8 mouse cellular contexts compared by ENCODE assay signal in the genomic region with DNA sequence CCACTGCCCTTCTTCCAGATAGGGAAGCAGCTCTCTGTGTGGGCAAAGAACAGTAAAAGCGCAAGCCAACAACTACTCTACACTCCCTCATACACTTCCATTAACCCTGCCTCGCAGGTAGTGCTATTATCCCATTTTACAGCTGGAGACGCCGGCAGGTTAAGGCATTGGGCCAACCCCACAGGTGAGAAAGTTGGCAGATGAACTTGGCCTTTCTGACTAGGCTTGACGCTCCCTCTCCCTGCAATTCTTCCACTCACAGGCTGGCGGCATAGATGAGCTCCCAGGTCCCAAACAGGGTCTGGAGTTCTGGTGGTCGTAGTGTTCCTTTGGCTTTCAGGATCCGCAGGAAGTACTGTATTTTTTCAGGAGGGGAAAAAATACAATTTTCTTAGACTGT. TPM values are rescaled to one million over a fixed set of nuclear protein-coding genes. Genes with fewer than 3 reads are reported as not detected.
DNase-seq lines count a peak whose midpoint lies in the region; ATAC-seq and TF ChIP-seq lines count a peak whose summit lies in the region.

No protein-coding gene starts in this region.

- peaks cover 12% of the 10 kb centered on the region; the same call in 1 of the 2 replicates for H3K36me3 ChIP-seq in lung, embryonic 15.5 days
- peaks cover 5% of the 10 kb centered on the region; the same call in 1 of the 2 replicates for H3K36me3 ChIP-seq in hindbrain, embryonic 14.5 days (replicated peaks; ENCODE audit: control insufficient read depth, insufficient read depth)
- H3K36me3 ChIP-seq in lung, postnatal 0 days (ENCODE audit: insufficient read depth, low read length): no peaks in the 10 kb centered on the region

- peaks cover 39% of the 10 kb centered on the region for H3K4me1 ChIP-seq in lung, embryonic 15.5 days
- peaks cover 13% of the 10 kb centered on the region for H3K4me1 ChIP-seq in hindbrain, embryonic 14.5 days (replicated peaks; ENCODE audit: control insufficient read depth, insufficient read depth, low read length)
- H3K4me1 ChIP-seq in lung, postnatal 0 days (ENCODE audit: insufficient read depth, low read depth, low read length): peaks cover 5% of the 10 kb centered on the region; the same call in 1 of the 2 replicates

- peak; percentile 28; the same call in 1 of the 2 replicates for ATAC-seq in lung, embryonic 15.5 days (ENCODE audit: borderline replicate concordance, extremely low read depth, low FRiP score, low TSS enrichment)
- 0 out of 2 replicates have a peak, but pooled peaks have one; percentile 2 for ATAC-seq in hindbrain, embryonic 14.5 days (ENCODE audit: low FRiP score)
- ATAC-seq in lung, postnatal 0 days: peak; percentile 41; the same call in 1 of the 2 replicates

- no peak for DNase-seq in lung, postnatal 14 days
- peak; percentile 83 for DNase-seq in embryo, embryonic 10 days (ENCODE audit: low spot score)
- DNase-seq in hindbrain, embryonic 14.5 days (ENCODE audit: low spot score): no peak
- peak; percentile 44 for DNase-seq in lung, postnatal 0 days (ENCODE audit: low spot score)
- DNase-seq in thymus, postnatal 14 days: peak; percentile 71
- DNase-seq in adrenal gland, adult 18-20 months (ENCODE audit: low spot score in 2 of 2): no peak
- no peak for DNase-seq in gastrocnemius, postnatal 25 days

- H3K4me3 ChIP-seq in lung, embryonic 15.5 days: peak overlapping the region; percentile 55
- H3K4me3 ChIP-seq in hindbrain, embryonic 14.5 days (replicated peaks; ENCODE audit: low read length): peak overlapping the region; percentile 44
- peak overlapping the region; percentile 49 for H3K4me3 ChIP-seq in lung, postnatal 0 days (ENCODE audit: low read depth, low read length)

- no peak for TF ChIP-seq EP300 in lung, postnatal 0 days (IDR thresholded peaks at IDR 0.05)

- peak overlapping the region; percentile 80 for H3K4me2 ChIP-seq in lung, embryonic 15.5 days
- peak overlapping the region; percentile 76 for H3K4me2 ChIP-seq in hindbrain, embryonic 14.5 days (replicated peaks)
- peak overlapping the region; percentile 83 for H3K4me2 ChIP-seq in lung, postnatal 0 days (replicated peaks; ENCODE audit: low read depth, low read length)

- WGBS in lung, embryonic 15.5 days: 9% methylated on average over 8 of the region's 8 CpGs
- 18% methylated on average over 8 of the region's 8 CpGs for WGBS in hindbrain, embryonic 14.5 days
- WGBS in lung, postnatal 0 days: 15% methylated on average over 8 of the region's 8 CpGs

- TF ChIP-seq CTCF in lung, postnatal 0 days (IDR thresholded peaks at IDR 0.05): peak; percentile 63

- no peaks in the 10 kb centered on the region for H3K9me3 ChIP-seq in lung, embryonic 15.5 days
- H3K9me3 ChIP-seq in hindbrain, embryonic 14.5 days (ENCODE audit: control insufficient read depth, low read length): no peaks in the 10 kb centered on the region
- no peaks in the 10 kb centered on the region for H3K9me3 ChIP-seq in lung, postnatal 0 days (ENCODE audit: low read length)

- peak overlapping the region; percentile 60; the same call in 1 of the 2 replicates for H3K27ac ChIP-seq in lung, embryonic 15.5 days
- no peak overlapping the region for H3K27ac ChIP-seq in hindbrain, embryonic 14.5 days
- H3K27ac ChIP-seq in lung, postnatal 0 days (ENCODE audit: low read length): no peak overlapping the region

- H3K9ac ChIP-seq in lung, embryonic 15.5 days: peak overlapping the region; percentile 57
- peak overlapping the region; percentile 56 for H3K9ac ChIP-seq in hindbrain, embryonic 14.5 days
- H3K9ac ChIP-seq in lung, postnatal 0 days (replicated peaks; ENCODE audit: low read depth): no peak overlapping the region

- no peaks in the 10 kb centered on the region for H3K27me3 ChIP-seq in lung, embryonic 15.5 days
- H3K27me3 ChIP-seq in hindbrain, embryonic 14.5 days (ENCODE audit: control insufficient read depth, insufficient read depth, low read length): no peaks in the 10 kb centered on the region
- H3K27me3 ChIP-seq in lung, postnatal 0 days (replicated peaks; ENCODE audit: insufficient read depth, low read length): no peaks in the 10 kb centered on the region

RNA-seq across cellular contexts. Expression of gene Arhgef39, which starts 0.5 kb away (rescaled TPM):
- 48.8 and 54.0 TPM in 2 replicates for polyA plus RNA-seq in lung, embryonic 15.5 days (2015; fragmentation: Nextera tagmentation; extraction: Ambion mirVana)
- polyA plus RNA-seq in hindbrain, embryonic 14.5 days (2014; fragmentation: Nextera tagmentation; extraction: Ambion mirVana): 4.7 and 6.1 TPM in 2 replicates
- polyA plus RNA-seq in lung, postnatal 0 days (2015; fragmentation: Nextera tagmentation; extraction: Ambion mirVana): 2.4 and 3.5 TPM in 2 replicates
- 1 to 10 TPM; 1.1 to 1.9 TPM for total RNA-seq in adrenal gland, adult 18-20 months (2021)
- under 1 TPM in 1 of 2 experiments, not detected in 1; 0.69 TPM for total RNA-seq in gastrocnemius, postnatal 25 days (2021)

RNA-seq across cellular contexts. Expression of gene Ccdc107, which starts 6.3 kb away (rescaled TPM):
- polyA plus RNA-seq in lung, embryonic 15.5 days (2015; fragmentation: Nextera tagmentation; extraction: Ambion mirVana): 67.4 and 70.1 TPM in 2 replicates
- polyA plus RNA-seq in hindbrain, embryonic 14.5 days (2014; fragmentation: Nextera tagmentation; extraction: Ambion mirVana): 80.3 and 92.0 TPM in 2 replicates
- 81.0 and 82.7 TPM in 2 replicates for polyA plus RNA-seq in lung, postnatal 0 days (2015; fragmentation: Nextera tagmentation; extraction: Ambion mirVana)
- 10 to 100 TPM; 49.7 to 58.0 TPM for total RNA-seq in adrenal gland, adult 18-20 months (2021)
- total RNA-seq in gastrocnemius, postnatal 25 days (2021): 10 to 100 TPM; 21.9 to 26.8 TPM

RNA-seq across cellular contexts. Expression of gene Car9, which starts 7.8 kb away (rescaled TPM):
- 4.7 and 6.1 TPM in 2 replicates for polyA plus RNA-seq in lung, embryonic 15.5 days (2015; fragmentation: Nextera tagmentation; extraction: Ambion mirVana)
- 0.16 and 0.26 TPM in 2 replicates for polyA plus RNA-seq in hindbrain, embryonic 14.5 days (2014; fragmentation: Nextera tagmentation; extraction: Ambion mirVana)
- polyA plus RNA-seq in lung, postnatal 0 days (2015; fragmentation: Nextera tagmentation; extraction: Ambion mirVana): 2.1 and 2.6 TPM in 2 replicates
- under 1 TPM; 0.56 to 0.61 TPM for total RNA-seq in adrenal gland, adult 18-20 months (2021)
- total RNA-seq in gastrocnemius, postnatal 25 days (2021): 1 to 10 TPM; 2.2 to 2.7 TPM

RNA-seq across cellular contexts. Expression of gene Sit1, which starts 15.4 kb away (rescaled TPM):
- polyA plus RNA-seq in lung, embryonic 15.5 days (2015; fragmentation: Nextera tagmentation; extraction: Ambion mirVana): 0.14 and 1.2 TPM in 2 replicates
- polyA plus RNA-seq in hindbrain, embryonic 14.5 days (2014; fragmentation: Nextera tagmentation; extraction: Ambion mirVana): not detected in 2 replicates
- polyA plus RNA-seq in lung, postnatal 0 days (2015; fragmentation: Nextera tagmentation; extraction: Ambion mirVana): not detected in 2 replicates
- under 1 TPM in 1 of 2 experiments, not detected in 1; 0.38 TPM for total RNA-seq in adrenal gland, adult 18-20 months (2021)
- total RNA-seq in gastrocnemius, postnatal 25 days (2021): not detected

RNA-seq across cellular contexts. Expression of gene Tpm2, which starts 24.6 kb away (rescaled TPM):
- polyA plus RNA-seq in lung, embryonic 15.5 days (2015; fragmentation: Nextera tagmentation; extraction: Ambion mirVana): 198 and 216 TPM in 2 replicates
- 9.1 and 10.8 TPM in 2 replicates for polyA plus RNA-seq in hindbrain, embryonic 14.5 days (2014; fragmentation: Nextera tagmentation; extraction: Ambion mirVana)
- 84.8 and 89.0 TPM in 2 replicates for polyA plus RNA-seq in lung, postnatal 0 days (2015; fragmentation: Nextera tagmentation; extraction: Ambion mirVana)
- 10 to 100 TPM; 33.4 to 61.7 TPM for total RNA-seq in adrenal gland, adult 18-20 months (2021)
- over 10,000 TPM in 1 of 2 experiments, 1,000 to 10,000 TPM in 1; 8,936 to 14,319 TPM for total RNA-seq in gastrocnemius, postnatal 25 days (2021)

Comparison
In these comparisons a context has a peak if more than half of its experiments do, and no peak if none do; other contexts are left out.
1. DNase-seq: peak in embryo, embryonic 10 days (single experiment), lung, postnatal 0 days (single experiment) and thymus, postnatal 14 days (single experiment); none in lung, postnatal 14 days (single experiment), hindbrain, embryonic 14.5 days (single experiment), adrenal gland, adult 18-20 months (0 of 2) and gastrocnemius, postnatal 25 days (single experiment).
2. Peak in every context shown above with its lines, with median percentiles within 50 percentile points of each other: ATAC-seq, H3K4me2 ChIP-seq and H3K4me3 ChIP-seq.